Mouse (Mus musculus): ENCODE results near the gene Zfp950.
"Not testable (repeated sequence)": the region's sequence is repeated elsewhere in the genome, so short reads cannot be mapped to it uniquely, and the experiment has no call there.

Zfp950 gene

GRCm38 (mm10) chr19:61140342-61141206 is at the start of gene Zfp950:
TSS of gene Zfp950 (minus strand) at chr19:61140840.
- peak; percentile 87 to 95 for DNase-seq

- not testable (repeated sequence) for DNase-seq
Measured at GRCm38 (mm10) chr19:61183590-61183989, 43.0 kb upstream of the Zfp950 start, which contains the start of gene Gm6020. TSS of gene Gm6020 (plus strand) at chr19:61183890.

- DNase-seq, result peak in 1 of 2 experiments; percentile 9
Measured at GRCm38 (mm10) chr19:61175756-61176324, 35.2 kb upstream of the Zfp950 start, which contains the start of gene Gm7102. TSS of gene Gm7102 (minus strand) at chr19:61176309.

GRCm38 (mm10) chr19:61151701-61152420 is 11.2 kb upstream of the Zfp950 start:
- DNase-seq, result peak; percentile 13 to 39

- peak; percentile 39 to 76 for DNase-seq
Measured at GRCm38 (mm10) chr19:61151372-61151700, 10.7 kb upstream of the Zfp950 start.

GRCm38 (mm10) chr19:61141299-61141698 is 659 bp upstream of the Zfp950 start:
- DNase-seq, result no peak

GRCm38 (mm10) chr19:61138655-61139054 is 2.0 kb downstream of the Zfp950 start:
- no peak for DNase-seq

GRCm38 (mm10) chr19:61131096-61131495 is 9.5 kb downstream of the Zfp950 start:
- DNase-seq, result no peak

GRCm38 (mm10) chr19:61110184-61110583 is 30.5 kb downstream of the Zfp950 start:
- DNase-seq, result peak in 1 of 2 experiments; percentile 23

- DNase-seq, result no peak
Measured at GRCm38 (mm10) chr19:61097764-61098163, 42.9 kb downstream of the Zfp950 start.

GRCm38 (mm10) chr19:61096776-61097175 is 43.9 kb downstream of the Zfp950 start:
- no peak for DNase-seq

GRCm38 (mm10) chr19:61090541-61090940 is 50.1 kb downstream of the Zfp950 start:
- DNase-seq, result no peak

- no peak for DNase-seq
Measured at GRCm38 (mm10) chr19:61089001-61089400, 51.6 kb downstream of the Zfp950 start.

GRCm38 (mm10) chr19:61087781-61088180 is 52.9 kb downstream of the Zfp950 start:
- DNase-seq, result no peak

GRCm38 (mm10) chr19:61085217-61085616 is 55.4 kb downstream of the Zfp950 start:
- no peak for DNase-seq

GRCm38 (mm10) chr19:61084149-61084940 is 56.3 kb downstream of the Zfp950 start:
- DNase-seq, result peak; percentile 84 to 88

GRCm38 (mm10) chr19:61083006-61083405 is 57.6 kb downstream of the Zfp950 start:
- no peak for DNase-seq

- DNase-seq, result peak in 1 of 2 experiments; percentile 23
Measured at GRCm38 (mm10) chr19:61080251-61080749, 60.3 kb downstream of the Zfp950 start.

GRCm38 (mm10) chr19:61078622-61079021 is 62.0 kb downstream of the Zfp950 start:
- DNase-seq, result no peak

GRCm38 (mm10) chr19:61065011-61065410 is 75.6 kb downstream of the Zfp950 start:
- DNase-seq, result peak; percentile 36

GRCm38 (mm10) chr19:61064386-61064785 is 76.3 kb downstream of the Zfp950 start:
- peak in 1 of 2 experiments; percentile 16 for DNase-seq

- peak; percentile 61 to 75 for DNase-seq
Measured at GRCm38 (mm10) chr19:61057581-61057980, 83.1 kb downstream of the Zfp950 start.

Data from kidney, postnatal 25 days (tissue).